In the genomic region with DNA sequence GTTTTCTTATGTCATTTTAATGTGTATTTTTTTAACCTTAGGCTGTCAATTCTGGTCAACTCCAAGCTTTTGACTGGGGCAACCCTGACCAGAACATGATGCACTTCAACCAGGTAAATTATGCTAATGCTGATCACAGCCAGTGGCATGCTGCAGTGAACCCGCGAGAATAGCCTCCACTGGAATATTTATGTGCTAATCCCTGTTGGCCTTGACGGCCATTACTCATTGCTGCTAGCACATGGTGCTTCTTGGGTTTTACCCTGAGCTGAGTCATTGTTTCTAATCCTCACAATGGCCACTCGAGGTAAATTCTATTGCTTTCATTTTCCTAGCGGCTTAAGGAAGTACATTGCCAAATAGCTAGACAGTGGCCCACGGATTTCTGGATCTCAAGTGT, we compare ENCODE assay signal across 23 mouse cellular contexts. TPM values are rescaled to one million over a fixed set of nuclear protein-coding genes. Genes with fewer than 3 reads are reported as not detected.
DNase-seq lines count a peak whose midpoint lies in the region; ATAC-seq and TF ChIP-seq lines count a peak whose summit lies in the region.
"Had no signal": no experiment of that assay in that cellular context is flagged by ENCODE, and none has a peak within 500 bp of the region (broad histone marks: within the 10 kb centered on the region; RNA-seq: fewer than 3 reads in every experiment).

No protein-coding gene starts in this region.

- ATAC-seq in intestine, embryonic 16.5 days, result no peak
- ATAC-seq: intestine, embryonic 15.5 days; midbrain, embryonic 16.5 days had no signal

- H3K4me3 ChIP-seq in bone marrow macrophage, adult 2 months (ENCODE audit: insufficient read depth, low read length), result peak overlapping the region; percentile 33
- H3K4me3 ChIP-seq in intestine, embryonic 16.5 days (ENCODE audit: low read length), result no peak overlapping the region
- H3K4me3 ChIP-seq in hindbrain, embryonic 10.5 days, result no peak overlapping the region
- H3K4me3 ChIP-seq: heart, embryonic 12.5 days; intestine, embryonic 15.5 days; left cerebral cortex, adult 2 months had no signal

- H3K36me3 ChIP-seq in intestine, embryonic 16.5 days (ENCODE audit: control insufficient read depth, insufficient read depth, low read length), result no peaks in the 10 kb centered on the region
- no peaks in the 10 kb centered on the region for H3K36me3 ChIP-seq in hindbrain, embryonic 10.5 days
- H3K36me3 ChIP-seq: heart, embryonic 12.5 days; intestine, embryonic 15.5 days had no signal

- no peak overlapping the region for H3K4me2 ChIP-seq in intestine, embryonic 16.5 days (ENCODE audit: low read depth, low read length)
- H3K4me2 ChIP-seq: heart, embryonic 12.5 days; intestine, embryonic 15.5 days had no signal

- no peaks in the 10 kb centered on the region for H3K27me3 ChIP-seq in intestine, embryonic 16.5 days (replicated peaks; ENCODE audit: control insufficient read depth, insufficient read depth, low read length)
- H3K27me3 ChIP-seq in hindbrain, embryonic 10.5 days (ENCODE audit: insufficient read depth, poor library complexity, severe bottlenecking), result no peaks in the 10 kb centered on the region
- H3K27me3 ChIP-seq: heart, embryonic 12.5 days; intestine, embryonic 15.5 days had no signal

- TF ChIP-seq POLR2A in bone marrow macrophage, adult 2 months (IDR thresholded peaks at IDR 0.05; ENCODE audit: borderline replicate concordance, low read depth, low read length), result no peak

- 67% methylated on average over 6 of the region's 6 CpGs for WGBS in intestine, embryonic 16.5 days
- WGBS in hindbrain, embryonic 10.5 days, result 81% methylated on average over 6 of the region's 6 CpGs

- no peak overlapping the region for H3K9ac ChIP-seq in intestine, embryonic 16.5 days (ENCODE audit: low read depth, low read length)
- H3K9ac ChIP-seq: heart, embryonic 12.5 days; intestine, embryonic 15.5 days had no signal

- no peaks in the 10 kb centered on the region for H3K9me3 ChIP-seq in intestine, embryonic 16.5 days (ENCODE audit: control insufficient read depth, low read length)
- H3K9me3 ChIP-seq in hindbrain, embryonic 10.5 days, result no peaks in the 10 kb centered on the region
- H3K9me3 ChIP-seq: heart, embryonic 12.5 days; intestine, embryonic 15.5 days had no signal

- peak overlapping the region; percentile 61 for H3K27ac ChIP-seq in bone marrow macrophage, adult 2 months (ENCODE audit: insufficient read depth, low read depth, low read length)
- no peak overlapping the region for H3K27ac ChIP-seq in intestine, embryonic 16.5 days (ENCODE audit: low read length)
- H3K27ac ChIP-seq in hindbrain, embryonic 10.5 days, result no peak overlapping the region
- H3K27ac ChIP-seq: intestine, embryonic 15.5 days; left cerebral cortex, adult 2 months had no signal

- TF ChIP-seq CTCF in bone marrow macrophage, adult 2 months (IDR thresholded peaks at IDR 0.05; ENCODE audit: low read depth, low read length), result no peak

- peaks cover 5% of the 10 kb centered on the region for H3K4me1 ChIP-seq in bone marrow macrophage, adult 2 months (ENCODE audit: control insufficient read depth, insufficient read depth, low read length)
- H3K4me1 ChIP-seq in intestine, embryonic 16.5 days (ENCODE audit: control insufficient read depth, insufficient read depth, low read length), result no peaks in the 10 kb centered on the region
- H3K4me1 ChIP-seq in hindbrain, embryonic 10.5 days (replicated peaks), result no peaks in the 10 kb centered on the region
- H3K4me1 ChIP-seq: heart, embryonic 12.5 days; intestine, embryonic 15.5 days had no signal

- peak; percentile 73 to 85 for DNase-seq in adrenal gland, adult (ENCODE audit: inconsistent age in 2 of 2, low spot score in 1 of 2)
- no peak for DNase-seq in adrenal gland, postnatal 4 days (ENCODE audit: low spot score in 2 of 2)
- peak; percentile 7 for DNase-seq in retina, embryonic 14.5 days (ENCODE audit: low spot score)
- DNase-seq in retina, postnatal 1 day, result no peak
- DNase-seq in heart, adult 8-10 months (ENCODE audit: low spot score), result no peak
- no peak for DNase-seq in hindbrain, embryonic 10.5 days (ENCODE audit: low spot score)
- DNase-seq: cerebellum, adult 9-11 months; gastrocnemius, postnatal 10 days; lung, adult 18-20 months; lung, postnatal 36 days; right cerebral cortex, postnatal 14 days; thymus, postnatal 36 days had no signal

RNA-seq across cellular contexts. Expression of a gene that starts 24.1 kb away (rescaled TPM):
- total RNA-seq in adrenal gland, postnatal 4 days (2021), result not detected
- 2.2 and 3.3 TPM in 2 replicates for polyA plus RNA-seq in bone marrow macrophage, adult 2 months (2012; ENCODE audit: insufficient read depth, insufficient read length, missing spikeins)
- not detected for total RNA-seq in heart, adult 8-10 months (2022)
- not detected in 2 replicates for polyA plus RNA-seq in intestine, embryonic 16.5 days (2015; fragmentation: Nextera tagmentation; extraction: Ambion mirVana)
- polyA plus RNA-seq in hindbrain, embryonic 10.5 days (2016; fragmentation: Nextera tagmentation; extraction: Ambion mirVana), result not detected in 2 replicates
- total RNA-seq: gastrocnemius, postnatal 10 days; hematopoietic stem cell, adult 5-6 weeks; layer of hippocampus, adult 18-20 months; left cerebral cortex, adult 2 months had no signal
- polyA plus RNA-seq: embryonic facial prominence, embryonic 11.5 days; heart, embryonic 12.5 days; intestine, embryonic 15.5 days; kidney, embryonic 16.5 days; limb, embryonic 14.5 days; midbrain, embryonic 16.5 days had no signal

RNA-seq across cellular contexts. Expression of a gene that starts 34.9 kb away (rescaled TPM):
- total RNA-seq in adrenal gland, postnatal 4 days (2021), result under 1 TPM; 0.36 to 0.56 TPM
- not detected in 2 replicates for polyA plus RNA-seq in bone marrow macrophage, adult 2 months (2012; ENCODE audit: insufficient read depth, insufficient read length, missing spikeins)
- total RNA-seq in heart, adult 8-10 months (2022), result not detected
- polyA plus RNA-seq in intestine, embryonic 16.5 days (2015; fragmentation: Nextera tagmentation; extraction: Ambion mirVana), result 0.06 TPM in 1 of 2 replicates, not detected in the other
- not detected in 2 replicates for polyA plus RNA-seq in hindbrain, embryonic 10.5 days (2016; fragmentation: Nextera tagmentation; extraction: Ambion mirVana)
- total RNA-seq: gastrocnemius, postnatal 10 days; hematopoietic stem cell, adult 5-6 weeks; layer of hippocampus, adult 18-20 months; left cerebral cortex, adult 2 months had no signal
- polyA plus RNA-seq: embryonic facial prominence, embryonic 11.5 days; heart, embryonic 12.5 days; intestine, embryonic 15.5 days; kidney, embryonic 16.5 days; midbrain, embryonic 16.5 days had no signal

RNA-seq across cellular contexts. Expression of a gene that starts 57.7 kb away (rescaled TPM):
- under 1 TPM in 1 of 2 experiments, not detected in 1; 0.11 TPM for total RNA-seq in adrenal gland, postnatal 4 days (2021)
- polyA plus RNA-seq in bone marrow macrophage, adult 2 months (2012; ENCODE audit: insufficient read depth, insufficient read length, missing spikeins), result not detected in 2 replicates
- total RNA-seq in heart, adult 8-10 months (2022), result not detected
- polyA plus RNA-seq in intestine, embryonic 16.5 days (2015; fragmentation: Nextera tagmentation; extraction: Ambion mirVana), result not detected in 2 replicates
- polyA plus RNA-seq in hindbrain, embryonic 10.5 days (2016; fragmentation: Nextera tagmentation; extraction: Ambion mirVana), result not detected in 2 replicates
- total RNA-seq: gastrocnemius, postnatal 10 days; hematopoietic stem cell, adult 5-6 weeks had no signal
- polyA plus RNA-seq: heart, embryonic 12.5 days; intestine, embryonic 15.5 days; kidney, embryonic 16.5 days; midbrain, embryonic 16.5 days had no signal

Comparison
In these comparisons a context has a peak if more than half of its experiments do, and no peak if none do; other contexts are left out.
1. DNase-seq: peak in adrenal gland, adult (2 of 2) and retina, embryonic 14.5 days (single experiment); none in adrenal gland, postnatal 4 days (0 of 2), retina, postnatal 1 day (single experiment), heart, adult 8-10 months (single experiment) and hindbrain, embryonic 10.5 days (single experiment).